Mouse (Mus musculus): Measurements from ENCODE around the gene Cdk8.

GRCm38 (mm10) chr5:146250369-146251075 is 19.5 kb downstream of the Cdk8 start:
- TF ChIP-seq CTCF (IDR thresholded peaks at IDR 0.05; ENCODE audit: extremely low read depth, insufficient read depth, insufficient read length, insufficient replicate concordance) (no peak), POLR2A (IDR thresholded peaks at IDR 0.05; ENCODE audit: low read depth, low read length) (no peak)

Data from spleen, adult 2 months (tissue).